Mouse (Mus musculus) ovary, postnatal 10 days (tissue): ENCODE data around the gene Sim2.

Experiments
- DNase-seq: peaks from one replicate; pipeline ENCODE4 v3.0.0; 2022; ENCODE audit warnings: low spot score

Gene Sim2

GRCm38 (mm10) chr16:94096479-94096878, 11.7 kb downstream of the Sim2 start:
- DNase-seq, result no peak

GRCm38 (mm10) chr16:94097724-94098455, 13.2 kb downstream of the Sim2 start:
- no peak for DNase-seq

DNA sequence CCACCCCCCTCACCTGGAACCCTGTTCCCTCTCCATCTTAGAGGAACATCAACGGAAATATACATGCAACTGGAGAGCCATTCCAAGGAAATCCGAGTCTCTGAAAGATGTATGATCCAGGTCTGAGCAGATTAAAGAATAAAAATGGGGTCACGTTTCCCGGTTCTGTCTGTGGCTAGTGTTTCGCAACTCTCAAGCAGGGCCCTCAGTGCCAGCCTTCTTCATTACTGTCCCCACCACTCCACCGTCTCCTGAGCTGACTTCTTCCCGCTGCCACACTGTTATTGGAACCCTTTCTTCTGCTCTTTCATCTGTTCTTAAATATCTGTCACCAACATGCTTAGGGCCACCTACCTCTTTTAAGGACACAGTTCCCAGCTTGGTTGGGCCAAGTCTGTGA, 28.4 kb downstream of the Sim2 start:
- DNase-seq, result no peak

DNA sequence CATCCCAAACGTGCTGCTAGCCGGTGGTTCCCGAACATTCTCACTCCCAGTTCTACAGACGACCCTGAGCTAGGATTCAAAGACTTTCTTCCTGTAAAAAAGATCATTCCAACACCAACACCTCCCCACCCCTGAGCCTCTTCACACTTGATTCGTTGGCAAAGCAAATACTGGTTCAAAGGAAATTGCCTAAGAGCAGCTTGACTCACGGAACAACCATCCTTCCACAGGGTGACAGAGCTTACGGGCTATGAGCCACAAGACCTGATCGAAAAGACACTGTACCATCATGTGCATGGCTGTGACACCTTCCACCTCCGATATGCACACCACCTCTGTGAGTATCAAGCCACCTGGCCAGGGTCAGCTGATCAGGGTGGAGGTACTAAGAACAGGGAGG, 30.0 kb downstream of the Sim2 start:
- no peak for DNase-seq

DNA sequence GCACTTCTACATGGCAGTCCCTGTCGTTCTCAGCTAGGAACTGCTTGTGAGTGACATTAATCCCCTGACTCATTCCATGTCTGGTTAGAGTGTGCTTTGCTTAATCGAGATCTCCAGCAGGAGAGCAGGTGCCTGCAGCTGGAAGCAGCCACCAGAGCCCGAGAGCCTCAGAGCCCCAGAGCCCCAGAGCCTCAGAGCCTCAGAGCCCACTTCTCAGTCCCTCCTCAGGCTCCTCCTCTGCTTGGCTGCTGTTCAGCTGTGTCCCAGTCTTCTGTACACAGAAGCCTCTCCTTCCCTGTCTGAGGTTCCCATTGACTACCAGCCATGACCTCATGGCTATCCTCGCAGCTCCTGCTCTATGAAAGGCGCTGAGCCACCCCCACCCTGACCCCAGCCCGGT, 32.6 kb downstream of the Sim2 start:
- DNase-seq, result no peak

- DNase-seq, result no peak
Measured at GRCm38 (mm10) chr16:94118394-94118793, 33.7 kb downstream of the Sim2 start.

- no peak for DNase-seq
Measured at GRCm38 (mm10) chr16:94122347-94122746, 37.6 kb downstream of the Sim2 start.

DNA sequence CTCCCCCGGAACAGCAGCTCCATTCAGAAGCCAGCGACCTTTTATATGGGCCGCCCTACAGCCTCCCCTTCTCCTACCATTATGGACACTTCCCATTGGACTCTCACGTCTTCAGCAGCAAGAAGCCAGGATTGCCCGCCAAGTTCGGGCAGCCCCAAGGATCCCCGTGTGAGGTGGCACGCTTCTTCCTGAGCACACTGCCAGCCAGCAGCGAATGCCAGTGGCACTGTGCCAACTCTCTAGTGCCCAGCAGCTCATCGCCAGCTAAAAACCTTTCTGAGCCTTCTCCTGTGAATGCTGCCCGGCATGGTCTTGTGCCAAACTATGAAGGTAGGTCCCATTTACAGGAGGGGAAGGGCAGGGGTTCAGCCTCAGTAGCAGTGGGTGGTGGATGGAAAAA, 38.5 kb downstream of the Sim2 start:
- DNase-seq, result no peak

GRCm38 (mm10) chr16:94125172-94125981, 40.6 kb downstream of the Sim2 start:
- DNase-seq, result no peak

- no peak for DNase-seq
Measured at GRCm38 (mm10) chr16:94126200-94126599, 41.5 kb downstream of the Sim2 start.

GRCm38 (mm10) chr16:94128236-94128835, 43.6 kb downstream of the Sim2 start:
- DNase-seq, result no peak

DNA sequence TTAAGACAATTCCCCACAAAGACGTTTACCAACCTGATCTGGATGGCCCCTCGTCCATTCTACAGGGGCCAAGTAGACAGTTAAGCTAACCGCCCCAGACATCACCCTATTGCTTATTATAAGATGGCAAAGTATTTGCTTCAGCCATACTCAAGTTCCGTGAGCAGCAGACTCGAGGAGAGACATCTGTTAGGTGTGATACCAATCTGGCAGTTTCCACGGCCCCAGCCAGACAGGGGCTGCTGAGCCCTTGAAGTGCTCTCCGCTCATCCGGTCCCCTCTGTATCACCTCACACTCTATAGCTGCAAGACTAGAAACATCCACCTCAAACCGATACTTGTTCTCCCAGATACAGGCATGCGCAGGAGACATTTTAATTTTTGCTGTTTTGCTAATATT, 49.5 kb downstream of the Sim2 start:
- no peak for DNase-seq

DNA sequence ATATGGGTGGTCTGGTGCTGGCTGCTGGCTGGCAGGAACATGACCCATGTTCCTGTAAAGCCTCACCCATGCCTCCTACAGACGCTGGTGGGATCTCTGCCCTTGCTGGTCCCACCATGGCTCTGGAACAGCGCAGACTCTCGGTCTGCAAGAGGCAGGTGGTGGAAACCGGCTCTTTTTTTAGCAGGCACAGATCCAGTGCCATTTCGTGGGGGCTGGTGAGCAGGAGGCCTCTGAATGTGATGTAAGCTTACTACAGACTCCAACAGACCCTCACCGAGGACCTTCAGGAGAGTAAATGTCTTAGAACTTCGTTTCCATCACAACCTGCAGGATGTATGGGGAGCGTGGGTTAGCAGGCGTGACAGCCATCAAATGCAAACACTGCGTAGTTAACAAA, 56.0 kb downstream of the Sim2 start:
- no peak for DNase-seq

DNA sequence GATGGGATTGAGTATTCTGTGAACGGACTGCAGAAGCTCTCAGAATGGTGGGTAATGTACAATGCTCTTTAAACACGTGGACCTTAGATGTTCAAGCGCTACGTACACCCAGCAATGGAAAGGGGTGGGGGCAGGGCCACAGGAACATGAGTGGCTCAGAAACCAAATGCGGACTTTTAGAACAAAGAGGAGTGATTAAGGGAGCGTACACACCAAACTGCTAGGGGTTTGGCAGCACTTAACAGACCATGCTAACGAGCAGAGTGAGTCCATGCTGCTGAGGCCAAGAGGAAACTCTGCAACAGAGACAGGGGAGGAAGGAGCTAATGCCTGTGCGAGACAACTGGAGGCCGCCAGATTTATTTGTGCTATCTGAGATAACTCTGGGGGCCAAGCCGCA, 58.6 kb downstream of the Sim2 start:
- DNase-seq, result no peak

DNA sequence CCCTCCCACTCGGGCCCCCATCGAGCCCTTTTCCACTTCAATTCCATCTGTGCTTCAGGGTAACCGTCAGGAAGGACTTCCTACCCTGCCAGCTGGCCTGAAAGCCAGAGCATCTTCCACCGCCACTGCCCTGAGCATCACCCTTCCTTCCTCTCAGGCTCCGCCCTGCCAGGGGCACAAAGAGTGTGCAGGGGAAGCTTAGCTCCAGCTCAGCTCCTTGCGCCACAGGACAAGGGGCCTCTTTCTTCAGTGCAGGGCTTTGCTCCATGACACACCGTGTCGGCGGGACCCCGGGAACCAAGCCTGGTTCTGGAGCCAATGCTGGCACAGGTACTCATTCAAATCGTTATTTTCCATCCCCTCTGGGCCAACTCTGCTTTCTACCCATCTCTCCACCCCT, 63.4 kb downstream of the Sim2 start:
- DNase-seq, result no peak

GRCm38 (mm10) chr16:94150125-94151103, 65.7 kb downstream of the Sim2 start:
- DNase-seq, result no peak

- no peak for DNase-seq
Measured at GRCm38 (mm10) chr16:94155041-94155653, 70.4 kb downstream of the Sim2 start.

GRCm38 (mm10) chr16:94157819-94158218, 73.1 kb downstream of the Sim2 start:
- DNase-seq, result no peak

- DNase-seq, result no peak
Measured at GRCm38 (mm10) chr16:94162000-94162399, 77.3 kb downstream of the Sim2 start.

DNA sequence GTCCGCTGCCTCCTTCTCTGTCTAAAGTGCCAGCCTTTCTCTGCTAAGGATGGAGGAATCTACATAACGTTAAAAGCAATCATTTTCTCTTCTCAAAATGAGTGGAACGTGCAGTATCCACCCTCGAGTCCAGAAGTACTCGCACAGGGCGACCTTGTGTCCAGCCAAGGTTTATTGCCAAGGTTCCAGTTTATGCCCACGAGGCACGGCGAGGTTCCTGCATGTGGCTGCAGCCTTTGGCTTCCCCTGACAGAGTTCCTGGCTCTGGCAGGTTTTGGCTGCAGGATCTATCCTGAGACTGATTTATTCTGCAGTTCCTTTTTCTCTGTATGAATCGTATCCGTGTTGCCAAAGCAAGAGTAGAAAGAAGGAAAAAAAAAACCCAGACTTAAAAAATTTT, 78.3 kb downstream of the Sim2 start:
- DNase-seq, result no peak

- DNase-seq, result no peak
Measured at GRCm38 (mm10) chr16:94164236-94164635, 79.5 kb downstream of the Sim2 start.

DNA sequence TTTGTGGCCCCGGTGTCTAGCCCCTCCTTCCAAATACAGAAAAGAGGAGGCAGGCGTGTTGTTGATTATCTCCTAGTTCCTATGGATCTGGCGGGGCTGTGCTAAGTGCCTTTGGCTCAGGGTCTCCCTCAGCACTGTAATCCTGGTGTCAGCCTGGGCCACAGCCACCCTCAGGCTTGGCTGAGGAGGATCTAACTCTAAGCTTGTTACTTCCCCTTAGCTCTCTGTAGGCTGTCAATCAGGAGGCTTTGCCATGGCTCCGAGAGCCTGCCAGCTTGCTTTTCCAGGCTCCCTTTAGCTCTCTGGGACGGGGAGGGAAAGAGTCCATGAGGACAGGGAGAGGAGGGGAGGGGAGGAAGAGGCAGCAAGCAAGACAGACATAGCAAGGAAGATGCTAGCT, 80.2 kb downstream of the Sim2 start:
- DNase-seq, result no peak
